Mouse (Mus musculus) ES-Bruce4 (cell line): Measurements from ENCODE around the gene Znrf3.

ENCODE experiments used
- CTCF ChIP-seq: IDR thresholded peaks from one replicate; pipeline ENCODE4 v1.8.1; 2011; ENCODE audit warnings: low read depth, low read length
- EP300 ChIP-seq: IDR thresholded peaks from 2 replicates; pipeline ENCODE4 v1.6.1; 2011; ENCODE audit warnings: low read depth, low read length; ENCODE audit not compliant: insufficient read depth
- POLR2A ChIP-seq: IDR thresholded peaks from one replicate; pipeline ENCODE4 v1.8.1; 2011; ENCODE audit warnings: low read length; ENCODE audit not compliant: insufficient read depth

DNA sequence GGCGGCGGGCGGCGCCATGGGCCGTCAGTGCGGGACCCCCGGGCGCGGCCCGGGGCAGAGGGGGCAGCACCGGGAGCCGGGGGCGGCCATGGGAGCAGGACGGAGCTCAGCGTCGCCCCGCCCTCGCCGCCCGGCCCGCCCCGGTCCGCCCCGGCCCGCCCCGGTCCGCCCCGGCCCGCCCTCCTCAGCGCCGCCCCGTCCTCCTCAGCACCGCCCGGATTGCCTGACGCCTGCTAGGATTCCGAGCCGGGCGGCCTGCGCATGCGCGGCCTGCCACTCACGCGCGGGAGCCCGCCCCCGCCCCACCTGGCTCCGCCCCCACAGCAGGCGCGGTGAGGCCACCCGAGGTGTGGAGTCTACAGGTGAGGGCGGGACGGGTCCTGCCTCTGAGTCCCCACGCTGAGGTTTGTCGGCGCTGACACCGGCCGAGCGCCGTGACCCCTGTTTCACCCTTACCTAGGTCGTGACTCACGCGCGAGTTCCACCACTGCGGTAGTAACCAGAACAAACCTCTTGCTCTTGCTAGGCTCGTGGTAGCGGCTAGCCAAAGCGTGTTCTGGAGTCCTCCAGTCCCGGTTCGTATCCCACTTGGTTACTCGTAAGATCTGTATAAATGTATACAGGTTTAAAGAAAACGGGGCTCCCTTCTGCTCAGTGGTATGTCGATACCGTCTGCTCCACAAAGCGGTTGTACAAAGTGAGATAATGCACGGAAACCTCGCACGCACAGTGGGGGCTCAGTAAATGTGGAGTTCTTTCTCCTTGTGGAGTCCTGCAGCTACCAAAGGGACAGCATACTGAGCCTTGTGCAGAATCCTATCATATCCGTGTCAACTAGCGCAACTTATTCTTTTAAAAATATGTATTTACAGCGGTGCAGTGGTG is 182.9 kb downstream of the Znrf3 start, which contains the start of gene Kremen1:
- TF ChIP-seq CTCF (no peak), POLR2A (peak; percentile 49), EP300 (no peak)
